Mouse (Mus musculus) gastrocnemius, adult 8-10 months (tissue): ENCODE results near the gene Samd11. TPM values are rescaled to one million over a fixed set of nuclear protein-coding genes. Genes with fewer than 3 reads are reported as not detected.
A peak's percentile ranks its signal among the peaks of the same experiment; 100 is the strongest.

Experiments
- DNase-seq, 2 experiments: peaks; one replicate each; pipeline ENCODE4 v3.0.0; 2022; ENCODE audit warnings: low spot score in 2 of 2
- microRNA-seq: library from miRNA; unstranded; fragments of <30 nt; microRNA quantifications from one replicate; pipeline ENCODE4 v1.2.0, GENCODE M21; 2022
- total RNA-seq, 4 experiments: library from RNA; stranded (reverse); gene quantifications; 2 replicates each; pipeline ENCODE4 v1.2.4; 2022

Gene Samd11
- total RNA-seq, 4 experiments from 2014 or later: not detected

DNA sequence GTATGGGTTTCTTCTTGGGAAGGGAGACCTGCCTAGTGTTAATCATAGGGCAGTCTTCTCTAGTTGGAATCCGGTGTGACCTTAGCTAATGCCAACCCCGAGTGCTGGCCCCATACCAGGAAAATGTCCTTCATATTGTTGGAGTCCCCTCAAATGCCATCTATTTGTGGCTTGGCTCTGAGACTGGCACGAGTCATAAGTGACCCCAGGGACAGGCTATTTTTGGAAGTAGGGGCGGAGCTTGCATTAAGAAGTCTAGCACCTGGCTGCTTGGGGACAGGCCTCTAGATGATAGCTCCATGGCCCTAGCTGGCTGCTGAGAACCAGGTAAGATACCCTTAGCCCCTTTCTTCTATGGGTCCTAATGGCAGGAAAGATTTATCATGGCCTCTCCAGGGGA lies 39.8 kb downstream of the Samd11 start, which contains the start of gene Perm1:
Gene Perm1 (plus strand): TSS at position 220 of the 400 bp plus-strand sequence.
- DNase-seq: peak; percentile 83 to 92

GRCm38 (mm10) chr4:156213134-156213533 lies 42.3 kb downstream of the Samd11 start:
- no peak for DNase-seq

DNA sequence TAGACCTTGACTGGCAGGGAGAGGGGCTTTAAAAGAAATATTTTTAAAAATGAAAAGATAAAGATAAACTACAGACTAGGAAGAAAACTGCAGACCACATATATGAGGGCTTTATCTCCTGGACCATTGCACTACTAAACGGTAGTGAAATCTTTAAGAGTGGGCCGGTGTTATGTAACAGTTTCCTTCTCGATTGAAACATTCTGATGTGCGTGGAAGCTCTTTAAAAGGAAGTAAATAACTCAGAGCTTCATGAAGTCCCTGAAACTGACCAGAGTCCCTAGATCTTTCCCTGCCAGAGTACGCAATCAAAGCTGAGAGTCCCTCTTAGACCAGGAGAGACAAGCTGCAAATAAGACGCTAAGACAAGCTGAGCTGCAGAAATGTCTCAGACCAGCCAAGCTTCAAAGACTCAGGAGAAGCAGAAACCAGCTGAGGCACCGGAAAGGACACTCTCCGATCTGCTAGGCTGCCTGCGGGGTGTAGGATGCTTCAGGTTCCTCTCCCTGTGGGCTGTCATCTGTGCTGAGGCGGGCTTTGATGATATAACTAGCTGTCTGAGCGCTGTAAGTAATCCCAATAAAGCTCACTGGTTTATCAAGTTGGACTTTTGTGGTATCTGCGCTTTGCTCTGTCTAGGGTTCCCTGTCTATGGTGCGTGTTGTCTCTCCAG lies 45.4 kb downstream of the Samd11 start:
- no peak for DNase-seq

DNA sequence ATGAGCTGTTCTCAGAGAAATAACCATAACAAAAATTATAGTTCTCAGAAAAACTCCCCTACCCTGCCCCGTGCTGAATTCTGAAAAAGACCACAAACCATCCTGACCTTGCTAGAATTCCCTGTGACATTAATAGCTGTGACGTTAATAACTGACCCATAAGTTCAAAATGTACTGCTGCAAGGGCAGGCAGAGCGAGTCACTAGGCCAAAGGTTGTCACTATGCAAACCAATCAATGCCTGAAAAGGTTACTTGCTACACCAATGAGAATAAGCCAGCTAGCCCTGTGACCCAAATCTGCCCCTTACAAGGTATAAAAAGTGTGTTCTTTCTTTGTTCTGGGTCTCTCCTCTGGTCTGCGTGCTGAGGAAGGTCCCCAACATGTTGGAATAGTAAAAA lies 46.6 kb downstream of the Samd11 start:
- DNase-seq: no peak

DNA sequence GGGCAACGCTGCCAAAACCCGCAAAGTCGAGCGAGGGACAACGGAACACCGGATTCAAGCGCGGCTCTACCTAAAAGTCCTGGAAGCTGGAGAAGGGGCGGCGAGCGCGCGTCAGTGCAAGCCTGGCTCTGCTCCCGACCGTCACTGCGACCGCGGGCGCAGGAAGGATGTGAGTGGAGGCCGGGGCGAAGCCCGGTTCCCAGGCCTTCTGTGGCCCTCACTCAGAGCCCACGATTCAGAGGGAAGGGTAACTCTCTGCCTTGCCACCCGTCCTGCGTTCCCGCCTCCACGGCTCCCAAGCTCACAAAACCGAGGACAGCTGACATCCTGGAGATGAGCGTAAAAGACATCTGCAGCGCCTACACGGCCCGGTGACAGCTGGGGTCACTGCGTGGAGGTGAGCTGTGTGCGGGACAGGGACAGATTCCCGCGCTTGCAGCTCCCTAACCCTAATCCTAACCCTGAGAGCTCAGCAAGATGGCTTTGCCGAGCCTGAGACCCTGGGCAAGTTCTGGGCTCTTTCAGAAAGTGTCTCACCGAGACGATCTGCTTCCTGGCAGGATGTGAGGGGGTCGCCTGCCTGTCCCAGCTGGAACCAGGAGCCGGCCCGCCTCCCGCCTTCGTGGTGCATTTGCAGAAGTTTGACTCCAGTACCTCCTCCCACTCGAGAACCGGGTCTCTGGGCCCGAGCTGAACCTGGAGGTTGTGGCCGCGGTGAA lies 51.9 kb downstream of the Samd11 start:
- DNase-seq: no peak

DNA sequence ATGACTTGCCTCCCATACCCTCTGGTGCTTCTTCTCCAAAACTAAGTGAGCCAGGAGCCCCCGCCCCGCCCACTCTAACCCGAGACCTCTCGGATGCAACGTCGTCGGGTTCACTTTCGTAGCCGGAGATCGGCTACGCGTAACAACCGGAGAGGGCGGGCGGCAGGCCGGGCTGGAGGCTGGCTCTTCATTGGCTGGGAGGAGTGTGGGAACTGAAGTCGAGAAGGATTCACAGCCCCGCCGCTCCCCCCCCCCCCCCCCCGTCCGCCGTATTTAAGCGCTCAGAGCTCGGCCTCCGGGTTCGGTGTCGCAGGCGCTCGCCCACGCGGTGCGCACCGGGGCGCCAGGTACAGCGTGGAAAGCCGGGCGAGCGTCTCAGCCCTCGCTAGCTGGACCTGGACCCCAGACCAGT lies 52.5 kb downstream of the Samd11 start, which contains the start of gene AW011738:
Gene AW011738 (plus strand): TSS at position 304 of the 412 bp plus-strand sequence.
- peak; percentile 49 to 76 for DNase-seq

DNA sequence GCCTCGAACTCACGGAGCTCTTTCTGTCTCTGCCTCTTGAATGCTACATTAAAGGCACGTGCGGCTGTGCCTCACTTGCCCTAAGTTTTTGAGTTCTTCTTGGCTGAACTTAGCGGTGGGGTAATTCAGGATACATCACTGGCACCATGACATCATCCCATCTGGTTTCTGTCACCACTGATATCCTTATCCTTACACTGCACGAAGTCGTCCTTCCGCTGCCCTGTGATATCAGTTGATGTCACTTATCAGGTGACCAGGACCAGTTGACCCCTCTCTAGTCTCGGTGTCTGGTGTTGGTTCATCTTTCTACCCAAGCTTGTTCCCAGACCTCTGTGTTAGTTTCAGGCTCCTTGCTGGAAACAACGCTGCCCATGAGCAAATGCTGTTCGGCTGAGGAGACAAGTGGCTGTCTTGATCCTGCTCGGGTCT lies 53.0 kb downstream of the Samd11 start:
- no peak for DNase-seq

- no peak for DNase-seq
Measured at GRCm38 (mm10) chr4:156200623-156201475, 54.6 kb downstream of the Samd11 start, which contains the start of gene Isg15. Gene Isg15, minus strand, starts transcription at chr4:156200818.

- DNase-seq: peak; percentile 86 to 89
Measured at GRCm38 (mm10) chr4:156197829-156198205, 57.6 kb downstream of the Samd11 start.

DNA sequence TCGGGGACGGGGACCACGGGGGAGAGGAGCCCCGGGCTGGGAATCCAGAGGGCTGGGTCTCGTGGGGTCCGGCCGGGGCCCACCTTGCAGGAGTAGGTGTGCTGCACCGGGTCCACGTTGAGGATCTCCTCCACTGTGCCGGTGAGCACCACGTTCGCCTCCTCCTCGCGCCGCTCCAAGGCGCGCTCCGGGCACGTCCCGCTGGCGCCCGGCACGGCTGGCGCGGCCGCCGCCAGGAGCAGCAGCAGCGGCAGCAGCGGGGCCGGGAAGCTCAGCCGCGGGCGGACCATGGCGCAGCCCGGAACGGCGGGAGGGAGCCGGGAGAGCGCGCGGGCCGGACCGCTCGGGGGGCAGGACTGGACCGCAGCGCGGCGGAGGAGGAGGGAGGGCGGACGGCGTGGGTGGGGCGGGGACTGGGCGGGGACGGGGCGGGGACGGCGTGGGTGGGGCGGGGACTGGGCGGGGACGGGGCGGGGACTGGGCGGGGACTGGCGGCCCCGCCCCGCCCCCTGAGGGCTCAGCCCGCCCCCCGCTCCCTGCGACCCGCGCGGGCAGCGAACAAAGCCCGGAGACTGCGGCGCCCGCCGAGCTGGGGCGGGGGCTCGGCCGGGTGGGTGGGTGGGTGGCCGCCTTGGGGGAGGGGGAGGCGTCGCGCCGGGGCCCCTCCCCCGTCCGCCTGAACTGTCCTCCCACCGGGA lies 58.2 kb downstream of the Samd11 start, which contains the start of gene Agrn:
Gene Agrn (minus strand): TSS at position 358 of the 698 bp plus-strand sequence.
- peak in 1 of 2 experiments; percentile 51 for DNase-seq

Small RNAs within 50 kb of the gene (microRNA-seq; reads per million reads assigned to microRNA genes)
- 3.3 reads per million for gene Mir7658

Other genes starting within 250 kb of the Samd11 start
- 1 to 10 TPM in 3 of 4 experiments, under 1 TPM in 1; 0.65 to 1.9 (median 1.4) TPM for gene Tnfrsf4, start 241.8 kb downstream of the Samd11 start, total RNA-seq
- gene Tnfrsf18, start 229.5 kb downstream of the Samd11 start, total RNA-seq: not detected
- not detected for gene Ttll10, start 196.2 kb downstream of the Samd11 start, total RNA-seq
- 1 to 10 TPM; 2.1 to 4.2 (median 2.4) TPM for gene 9430015G10Rik, start 145.7 kb downstream of the Samd11 start, total RNA-seq
- not detected for gene Rnf223, start 125.1 kb downstream of the Samd11 start, total RNA-seq
- gene Agrn, start 58.2 kb downstream of the Samd11 start, total RNA-seq: 1 to 10 TPM; 3.3 to 5.9 (median 4.4) TPM
- gene Isg15, start 54.8 kb downstream of the Samd11 start, total RNA-seq: under 1 TPM in 2 of 4 experiments, not detected in 2; 0.34 to 0.67 TPM
- 1 to 10 TPM; 4.3 to 6.3 (median 4.8) TPM for gene AW011738, start 52.4 kb downstream of the Samd11 start, total RNA-seq
- gene Perm1, start 39.8 kb downstream of the Samd11 start, total RNA-seq: 100 to 1,000 TPM; 149 to 208 (median 179) TPM
- 1 to 10 TPM; 5.5 to 6.6 (median 6.2) TPM for gene Plekhn1, start 20.8 kb downstream of the Samd11 start, total RNA-seq
- 10 to 100 TPM; 30.9 to 38.1 (median 32.1) TPM for gene Noc2l, start 19.6 kb downstream of the Samd11 start, total RNA-seq
- not detected for gene Vmn2r-ps159, start 75.4 kb upstream of the Samd11 start, total RNA-seq